11 mouse cellular contexts compared by ENCODE assay signal in the genomic region with DNA sequence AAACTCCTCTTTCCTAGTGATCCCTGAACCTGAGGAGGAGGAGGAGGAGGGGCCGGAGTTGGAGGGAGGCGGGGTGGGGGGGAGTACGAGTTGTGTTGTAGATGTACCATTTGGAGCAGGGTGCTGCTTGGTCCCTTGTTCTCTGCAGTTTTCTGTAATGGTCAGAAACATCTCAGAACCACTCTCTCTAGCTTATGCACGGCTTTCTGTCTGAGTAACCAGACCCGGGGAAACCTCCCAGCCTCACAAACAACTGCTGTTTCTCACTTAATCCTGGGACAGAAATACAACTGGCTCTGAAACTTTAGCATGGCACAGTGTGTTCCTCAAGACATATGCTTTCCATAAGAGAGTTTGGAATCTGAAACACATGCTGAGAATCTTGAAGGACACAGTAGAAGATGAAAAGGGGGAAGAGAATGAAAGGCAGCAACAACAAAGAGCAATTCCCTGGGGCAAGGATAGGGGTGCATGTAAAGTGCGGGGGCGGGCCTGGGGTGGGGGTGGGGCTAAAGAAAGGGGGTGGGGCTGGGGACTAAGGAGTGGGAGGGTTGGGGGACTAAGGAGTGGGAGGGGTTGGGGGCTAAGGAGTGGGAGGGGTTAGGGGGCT. TPM values are rescaled to one million over a fixed set of nuclear protein-coding genes. Genes with fewer than 3 reads are reported as not detected.
DNase-seq lines count a peak whose midpoint lies in the region; ATAC-seq and TF ChIP-seq lines count a peak whose summit lies in the region.
"Had no signal": no experiment of that assay in that cellular context is flagged by ENCODE, and none has a peak within 500 bp of the region (broad histone marks: within the 10 kb centered on the region; RNA-seq: fewer than 3 reads in every experiment).

No protein-coding gene starts in this region.

- no peak overlapping the region for H3K4me3 ChIP-seq in kidney, postnatal 0 days (replicated peaks; ENCODE audit: low read depth, low read length)
- no peak overlapping the region for H3K4me3 ChIP-seq in forebrain, embryonic 14.5 days (ENCODE audit: low read depth, low read length)
- H3K4me3 ChIP-seq: liver, embryonic 13.5 days had no signal

- peak overlapping the region; percentile 15 for H3K4me2 ChIP-seq in kidney, postnatal 0 days (ENCODE audit: low read length)
- H3K4me2 ChIP-seq in forebrain, embryonic 14.5 days (ENCODE audit: low read length) = peak overlapping the region; percentile 28; the same call in 1 of the 2 replicates
- H3K4me2 ChIP-seq: liver, embryonic 13.5 days had no signal

- no peak for DNase-seq in kidney, postnatal 0 days (ENCODE audit: low spot score)
- no peak for DNase-seq in kidney, adult 8-10 months
- DNase-seq in embryo, embryonic 10.5 days (ENCODE audit: low spot score) = peak; percentile 76
- DNase-seq in forebrain, embryonic 14.5 days (ENCODE audit: low spot score) = peak; percentile 25
- peak; percentile 68 for DNase-seq in mesoderm, embryonic 11.5 days (ENCODE audit: low read depth, low spot score)
- DNase-seq in retina, postnatal 1 day = no peak
- DNase-seq in layer of hippocampus, adult 9-10 months (ENCODE audit: low spot score) = no peak
- DNase-seq in spleen, adult 12 weeks (ENCODE audit: low spot score) = no peak
- DNase-seq: adrenal gland, postnatal 36 days; kidney, postnatal 36 days; liver, embryonic 13.5 days had no signal

- 0 out of 2 replicates have a peak, but pooled peaks have one; percentile 34 for ATAC-seq in kidney, postnatal 0 days (replicated peaks; ENCODE audit: low FRiP score, low read depth)
- ATAC-seq in forebrain, embryonic 14.5 days = peak; percentile 60

- no peak for TF ChIP-seq CTCF in kidney, postnatal 0 days (IDR thresholded peaks at IDR 0.05; ENCODE audit: low read depth)

- H3K27me3 ChIP-seq in kidney, postnatal 0 days (ENCODE audit: insufficient read depth, low read length) = no peaks in the 10 kb centered on the region
- no peaks in the 10 kb centered on the region for H3K27me3 ChIP-seq in forebrain, embryonic 14.5 days (replicated peaks; ENCODE audit: control insufficient read depth, insufficient read depth, low read length)
- H3K27me3 ChIP-seq: liver, embryonic 13.5 days had no signal

- no peaks in the 10 kb centered on the region for H3K9me3 ChIP-seq in kidney, postnatal 0 days (replicated peaks; ENCODE audit: low read length)
- H3K9me3 ChIP-seq in forebrain, embryonic 14.5 days (replicated peaks; ENCODE audit: control insufficient read depth, low read length) = no peaks in the 10 kb centered on the region
- H3K9me3 ChIP-seq: liver, embryonic 13.5 days had no signal

- peak overlapping the region; percentile 86 for H3K27ac ChIP-seq in kidney, postnatal 0 days
- H3K27ac ChIP-seq in forebrain, embryonic 14.5 days (ENCODE audit: low read depth, low read length) = peak overlapping the region; percentile 40; the same call in 1 of the 2 replicates
- H3K27ac ChIP-seq: liver, embryonic 13.5 days had no signal

- no peaks in the 10 kb centered on the region for H3K36me3 ChIP-seq in kidney, postnatal 0 days (ENCODE audit: insufficient read depth, low read length)
- H3K36me3 ChIP-seq in forebrain, embryonic 14.5 days (ENCODE audit: control insufficient read depth, insufficient read depth, low read length) = no peaks in the 10 kb centered on the region
- H3K36me3 ChIP-seq: liver, embryonic 13.5 days had no signal

- no peak overlapping the region for H3K9ac ChIP-seq in kidney, postnatal 0 days (ENCODE audit: low read depth, low read length)
- no peak overlapping the region for H3K9ac ChIP-seq in forebrain, embryonic 14.5 days (ENCODE audit: low read length)
- H3K9ac ChIP-seq: liver, embryonic 13.5 days had no signal

- H3K4me1 ChIP-seq in kidney, postnatal 0 days (replicated peaks; ENCODE audit: insufficient read depth, low read length) = peaks cover 15% of the 10 kb centered on the region; the same call in 1 of the 2 replicates
- peaks cover 3% of the 10 kb centered on the region; the same call in 1 of the 2 replicates for H3K4me1 ChIP-seq in forebrain, embryonic 14.5 days (ENCODE audit: control insufficient read depth, insufficient read depth, low read length)
- H3K4me1 ChIP-seq: liver, embryonic 13.5 days had no signal

- WGBS in kidney, postnatal 0 days = 14% methylated on average over 7 of the region's 7 CpGs
- 0% methylated on average over 7 of the region's 7 CpGs for WGBS in forebrain, embryonic 14.5 days

RNA-seq across cellular contexts. Expression of a gene that starts 19.5 kb away (rescaled TPM):
- 96.5 and 99.9 TPM in 2 replicates for polyA plus RNA-seq in kidney, postnatal 0 days (2015; fragmentation: Nextera tagmentation; extraction: Ambion mirVana)
- 26.6 and 27.4 TPM in 2 replicates for polyA plus RNA-seq in forebrain, embryonic 14.5 days (2014; fragmentation: Nextera tagmentation; extraction: Ambion mirVana)

Comparison
In these comparisons a context has a peak if more than half of its experiments do, and no peak if none do; other contexts are left out.
1. DNase-seq: peak in embryo, embryonic 10.5 days (single experiment), forebrain, embryonic 14.5 days (single experiment) and mesoderm, embryonic 11.5 days (single experiment); none in kidney, postnatal 0 days (single experiment), kidney, adult 8-10 months (0 of 2), retina, postnatal 1 day (single experiment), layer of hippocampus, adult 9-10 months (single experiment) and spleen, adult 12 weeks (single experiment).